Mouse (Mus musculus) retina, embryonic 14.5 days (tissue): ENCODE results near the gene Rheb.
"Not testable (repeated sequence)": the region's sequence is repeated elsewhere in the genome, so short reads cannot be mapped to it uniquely, and the experiment has no call there.

Experiments used
- DNase-seq: peaks from one replicate; pipeline ENCODE4 v3.0.0-alpha.2; 2015; ENCODE audit warnings: low spot score

Gene Rheb

DNA sequence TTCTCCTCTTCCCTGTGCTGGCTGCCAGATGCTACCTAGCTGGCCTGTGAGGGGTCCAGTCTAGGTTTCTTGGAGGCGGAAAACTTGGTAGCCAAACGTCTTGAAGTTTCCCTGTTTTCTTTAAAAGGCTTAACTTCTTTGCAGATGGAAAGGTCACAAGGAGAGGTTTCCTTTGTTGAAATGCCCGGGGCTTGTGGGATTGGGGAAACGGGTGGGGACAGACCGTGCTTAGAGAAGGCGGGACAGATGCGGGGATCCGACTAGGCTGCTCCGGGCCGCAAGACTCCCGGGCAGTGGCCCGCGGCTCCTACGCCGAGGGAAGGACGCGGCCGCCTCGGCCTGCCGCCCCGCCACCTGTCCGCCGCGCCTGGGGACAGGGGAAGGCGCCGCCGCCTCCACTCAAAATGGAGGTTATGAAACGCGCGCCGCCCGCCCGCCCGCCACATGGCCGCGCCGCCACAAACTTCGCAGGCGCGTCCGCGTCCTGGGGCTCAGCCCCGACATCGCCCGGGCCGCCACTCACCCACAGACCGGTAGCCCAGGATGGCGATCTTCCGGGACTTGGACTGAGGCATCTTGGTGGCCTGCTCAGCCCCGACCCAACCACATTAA lies 656 bp downstream of the Rheb start:
- DNase-seq, result no peak

- DNase-seq, result no peak
These were observed 1.4 kb downstream of the Rheb start for GRCm38 (mm10) chr5:24840975-24841431.

DNA sequence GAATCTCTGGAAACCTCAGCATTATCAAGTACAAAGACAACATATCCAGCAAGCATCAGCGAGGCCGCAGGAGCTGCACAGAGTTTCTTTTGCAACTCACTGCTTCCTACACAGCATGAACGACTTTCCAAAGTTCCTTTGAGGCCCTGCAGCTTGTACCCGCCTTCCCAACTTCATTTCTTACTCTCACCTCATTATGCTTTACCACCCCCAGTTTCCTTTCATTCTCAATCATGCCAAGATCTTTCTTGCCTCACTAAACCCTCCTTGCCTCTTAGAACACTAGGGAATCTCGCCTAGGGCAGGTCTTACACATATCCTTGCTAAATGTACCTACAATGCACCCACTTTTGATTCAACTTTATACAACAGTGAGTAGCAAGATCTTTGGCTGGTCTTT lies 7.9 kb downstream of the Rheb start:
- DNase-seq, result no peak

- DNase-seq, result no peak
These were observed 10.5 kb downstream of the Rheb start for GRCm38 (mm10) chr5:24831912-24832311.

- DNase-seq, result no peak
These were observed 14.0 kb downstream of the Rheb start for GRCm38 (mm10) chr5:24828446-24828845.

- DNase-seq, result no peak
These were observed 15.3 kb downstream of the Rheb start for GRCm38 (mm10) chr5:24827173-24827572.

- DNase-seq, result no peak
These were observed 16.2 kb downstream of the Rheb start for GRCm38 (mm10) chr5:24826056-24826770.

DNA sequence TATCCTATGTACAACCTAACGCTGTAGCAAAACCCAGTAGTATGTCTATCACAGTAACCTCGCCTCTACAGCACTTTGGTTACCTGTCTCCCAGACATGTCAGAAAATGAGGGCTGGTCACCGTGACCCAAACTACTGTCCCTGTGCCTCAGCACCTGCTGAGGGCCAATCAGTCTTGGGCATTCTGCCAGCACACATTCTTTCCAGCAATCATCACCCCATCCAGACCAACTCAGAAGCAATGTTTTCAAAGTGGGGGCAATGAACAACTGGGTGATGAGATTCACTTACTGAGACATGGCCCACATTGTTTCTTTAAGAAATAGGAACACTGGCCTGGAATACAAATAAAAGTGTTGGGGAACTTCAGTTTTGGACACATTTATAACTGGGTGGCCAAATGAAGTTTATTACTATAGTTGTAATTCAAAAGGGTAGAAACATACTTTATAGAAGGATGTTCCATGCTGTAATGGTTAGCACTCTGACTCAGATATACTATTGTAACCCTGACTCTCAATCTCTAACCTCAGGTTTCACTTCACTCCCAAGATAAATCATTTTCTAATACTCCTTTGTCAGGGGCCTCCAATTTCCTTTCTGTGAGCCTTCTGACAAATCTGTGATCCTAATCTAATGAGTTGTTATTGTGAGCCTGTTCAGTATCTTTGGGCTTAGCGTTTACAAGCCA lies 16.9 kb downstream of the Rheb start:
- no peak for DNase-seq

DNA sequence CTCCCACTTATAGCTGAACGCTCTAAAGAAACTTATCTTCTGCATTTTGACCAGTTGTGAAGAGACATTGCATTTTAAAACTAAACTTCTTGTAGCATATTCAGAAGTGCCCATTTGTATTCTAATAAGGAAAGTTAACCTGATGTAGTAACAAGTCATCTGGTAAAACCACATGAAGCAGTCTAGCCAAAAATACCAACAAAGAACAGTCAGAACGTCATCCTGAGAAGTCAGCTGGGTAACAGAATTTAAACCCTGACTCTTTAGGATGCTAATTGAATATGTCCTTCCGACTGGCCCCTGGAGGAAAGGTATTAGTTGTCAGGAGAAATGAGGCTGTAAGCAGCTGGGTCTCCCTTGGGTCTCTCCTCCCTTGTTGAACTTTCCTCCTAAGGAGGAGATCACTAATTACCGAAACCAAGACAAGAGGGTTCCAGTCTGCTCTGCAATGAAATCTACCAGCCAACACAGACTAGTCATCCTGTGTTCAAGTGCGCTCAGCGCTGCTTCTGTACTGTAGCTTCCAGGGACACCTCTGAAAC lies 18.5 kb downstream of the Rheb start:
- DNase-seq, result no peak

GRCm38 (mm10) chr5:24822781-24823180 lies 19.6 kb downstream of the Rheb start:
- DNase-seq, result no peak

DNA sequence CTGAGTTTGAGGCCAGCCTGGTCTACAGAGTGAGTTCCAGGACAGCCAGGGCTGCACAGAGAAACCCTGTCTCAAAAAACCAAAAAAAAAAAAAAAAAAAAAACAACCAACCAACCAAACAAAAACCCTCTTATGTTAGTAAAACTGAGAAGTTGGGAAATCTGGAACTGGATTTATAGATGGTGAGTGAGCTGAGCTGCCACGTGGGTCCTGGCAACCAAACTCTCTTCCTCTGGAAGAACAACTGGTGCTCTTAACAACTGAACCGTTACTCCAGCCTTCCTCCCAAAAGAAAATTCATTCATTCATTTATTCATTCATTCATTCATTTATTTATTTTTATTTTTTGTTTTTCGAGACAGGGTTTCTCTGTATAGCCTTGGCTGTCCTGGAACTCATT lies 20.2 kb downstream of the Rheb start:
- DNase-seq, result not testable (repeated sequence)

- DNase-seq, result no peak
These were observed 21.0 kb downstream of the Rheb start for GRCm38 (mm10) chr5:24821403-24821841.

DNA sequence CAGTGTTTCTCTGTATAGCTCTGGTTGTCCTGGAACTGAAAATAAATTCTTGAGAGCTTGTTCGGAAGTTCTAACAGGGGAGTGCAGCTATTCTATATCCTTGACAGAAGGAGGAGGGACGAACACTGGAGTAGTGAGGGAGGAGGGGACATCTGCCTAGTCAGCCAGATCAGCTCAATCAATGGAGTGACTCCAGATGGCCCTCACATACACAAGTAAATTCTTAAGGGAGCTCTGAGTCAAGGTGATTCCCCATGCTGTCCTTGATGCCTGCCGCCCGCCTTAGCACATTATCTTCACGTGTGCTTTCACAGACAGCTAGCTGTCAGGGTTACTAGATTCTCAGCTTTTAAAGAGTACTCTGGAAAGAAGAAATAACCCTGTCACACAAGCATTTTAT lies 21.8 kb downstream of the Rheb start:
- DNase-seq, result peak; percentile 42

DNA sequence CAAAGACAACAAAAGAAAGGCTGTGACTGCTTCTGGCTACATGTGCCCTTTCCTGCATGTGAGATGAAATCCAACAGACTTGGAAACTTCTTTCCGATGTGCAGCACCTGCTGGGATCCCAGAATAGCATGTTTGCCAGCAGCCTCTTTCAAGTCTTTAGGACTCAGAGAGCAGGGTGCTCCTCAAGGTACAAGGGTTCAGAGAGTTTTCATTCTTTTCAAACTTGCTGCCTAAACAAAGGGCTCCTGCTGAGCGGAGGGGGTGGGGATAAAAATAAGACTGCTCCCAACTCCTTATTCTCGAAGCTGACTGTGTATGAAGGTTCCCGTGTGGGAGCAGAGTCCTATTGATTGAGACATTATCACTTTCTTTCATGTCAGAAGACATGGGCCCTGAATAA lies 25.2 kb downstream of the Rheb start:
- DNase-seq, result no peak

GRCm38 (mm10) chr5:24813946-24814345 lies 28.5 kb downstream of the Rheb start:
- DNase-seq, result no peak

DNA sequence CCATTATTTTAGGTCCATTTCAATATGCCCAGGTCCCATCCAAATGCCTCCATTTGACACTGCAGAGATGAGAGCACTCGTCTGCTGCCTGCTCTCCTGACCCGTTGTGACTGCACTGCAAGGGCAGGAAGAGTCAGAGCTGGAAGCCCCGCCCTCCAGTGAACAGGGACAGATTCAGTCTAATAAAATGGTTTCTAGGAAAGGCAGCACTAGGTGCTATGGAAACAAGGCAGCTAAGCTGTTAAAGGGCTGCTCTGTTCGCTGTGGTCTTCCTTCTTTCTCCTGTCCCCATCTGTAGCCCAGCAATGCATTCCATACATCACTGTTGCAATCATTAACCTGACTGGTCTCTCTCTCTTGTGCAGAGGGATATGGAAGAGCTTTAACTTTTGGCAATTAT lies 29.4 kb downstream of the Rheb start:
- no peak for DNase-seq

DNA sequence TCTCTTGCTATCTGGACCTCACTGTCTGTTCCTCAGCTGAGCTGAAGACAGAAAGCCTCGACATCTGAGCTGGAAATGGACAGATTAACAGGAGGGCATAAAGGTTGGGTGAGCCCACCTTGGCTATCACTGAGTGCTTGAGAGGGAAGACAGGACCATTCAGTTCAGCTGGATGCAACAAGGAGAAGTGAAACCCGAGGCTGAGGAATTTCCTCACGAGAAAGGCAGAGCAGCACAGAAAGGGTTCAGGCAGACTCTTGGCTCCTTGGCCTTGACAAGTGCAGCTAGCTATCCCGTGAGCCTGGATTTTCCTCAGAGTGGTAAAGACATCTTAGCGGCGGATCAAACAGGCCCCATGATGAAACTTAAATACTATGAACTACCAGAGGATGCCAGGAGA lies 37.2 kb downstream of the Rheb start:
- no peak for DNase-seq

DNA sequence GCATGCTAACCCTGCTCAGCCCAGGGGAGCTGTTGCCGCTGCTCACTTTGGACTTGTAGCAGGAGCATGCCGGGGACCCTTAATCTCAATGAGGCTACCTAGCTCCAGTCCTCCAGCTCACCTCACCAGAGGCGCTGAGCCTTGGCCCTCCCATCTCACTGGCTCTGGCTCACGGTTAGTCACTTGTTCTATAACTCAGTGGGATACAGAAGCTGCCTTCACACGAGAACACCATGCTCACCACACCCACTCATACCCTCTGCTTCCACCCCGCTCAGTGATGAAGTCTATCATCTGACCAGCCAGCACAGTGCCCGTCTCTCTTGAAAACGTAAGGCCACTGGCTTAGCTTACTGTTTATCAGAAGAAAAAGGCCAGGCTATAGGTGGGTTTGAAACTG lies 37.8 kb downstream of the Rheb start:
- no peak for DNase-seq

GRCm38 (mm10) chr5:24801841-24802624 lies 40.4 kb downstream of the Rheb start:
- no peak for DNase-seq

- DNase-seq, result no peak
These were observed 42.0 kb downstream of the Rheb start for GRCm38 (mm10) chr5:24800416-24800815.

GRCm38 (mm10) chr5:24798639-24799038 lies 43.8 kb downstream of the Rheb start:
- DNase-seq, result no peak

GRCm38 (mm10) chr5:24797858-24798257 lies 44.6 kb downstream of the Rheb start:
- no peak for DNase-seq
